Mouse (Mus musculus) c-Kit-positive CD71-negative TER-119-negative erythroid progenitor cells, embryonic 14.5 days (primary cell): ENCODE results near the gene Sf1.

Source experiments
- DNase-seq: peaks from one replicate; pipeline ENCODE4 v3.0.0-alpha.2; 2013; ENCODE audit warnings: low read depth

Sf1 gene

DNA sequence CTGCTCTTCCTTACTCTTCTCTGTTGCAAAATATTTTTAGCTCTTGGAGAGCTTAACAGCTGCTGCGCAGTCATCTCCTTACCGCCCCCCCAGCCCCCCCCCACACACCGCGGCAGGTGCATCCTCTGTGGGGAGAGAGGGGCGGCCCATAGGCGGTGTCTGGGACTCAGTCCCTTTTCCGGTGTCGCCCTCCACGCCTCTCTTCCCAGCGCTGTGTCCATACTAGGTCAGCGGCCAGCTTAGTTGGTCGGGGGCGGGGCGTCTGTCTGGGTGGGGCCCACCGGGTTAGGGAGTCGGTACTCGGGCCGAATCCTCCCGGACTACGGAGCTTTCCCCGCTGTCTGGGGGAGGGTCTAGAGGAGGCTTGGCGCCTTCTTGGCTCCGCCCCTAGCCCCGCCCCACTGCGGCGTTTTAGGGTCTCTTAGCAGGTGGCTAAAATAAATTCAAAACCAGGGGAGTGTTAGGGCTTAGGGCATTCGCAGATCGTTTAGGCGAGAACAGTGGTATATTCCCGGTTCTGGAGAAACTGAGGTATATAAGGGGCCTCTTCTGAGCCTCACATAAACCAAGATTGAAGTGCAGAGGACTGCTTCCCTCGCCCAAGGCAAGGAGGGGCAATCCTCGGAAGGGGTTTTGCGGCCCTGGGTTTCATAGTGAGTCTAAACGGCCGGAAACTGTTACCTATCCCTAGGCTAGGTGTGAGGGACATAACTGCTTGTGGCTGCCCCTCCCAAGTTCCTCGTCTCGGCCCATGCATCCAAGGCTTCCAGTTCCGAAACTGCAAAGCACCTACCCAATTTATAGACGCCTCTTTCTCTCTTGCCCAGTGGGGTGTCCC, 35.2 kb downstream of the Sf1 start:
- DNase-seq, result peak; percentile 57

DNA sequence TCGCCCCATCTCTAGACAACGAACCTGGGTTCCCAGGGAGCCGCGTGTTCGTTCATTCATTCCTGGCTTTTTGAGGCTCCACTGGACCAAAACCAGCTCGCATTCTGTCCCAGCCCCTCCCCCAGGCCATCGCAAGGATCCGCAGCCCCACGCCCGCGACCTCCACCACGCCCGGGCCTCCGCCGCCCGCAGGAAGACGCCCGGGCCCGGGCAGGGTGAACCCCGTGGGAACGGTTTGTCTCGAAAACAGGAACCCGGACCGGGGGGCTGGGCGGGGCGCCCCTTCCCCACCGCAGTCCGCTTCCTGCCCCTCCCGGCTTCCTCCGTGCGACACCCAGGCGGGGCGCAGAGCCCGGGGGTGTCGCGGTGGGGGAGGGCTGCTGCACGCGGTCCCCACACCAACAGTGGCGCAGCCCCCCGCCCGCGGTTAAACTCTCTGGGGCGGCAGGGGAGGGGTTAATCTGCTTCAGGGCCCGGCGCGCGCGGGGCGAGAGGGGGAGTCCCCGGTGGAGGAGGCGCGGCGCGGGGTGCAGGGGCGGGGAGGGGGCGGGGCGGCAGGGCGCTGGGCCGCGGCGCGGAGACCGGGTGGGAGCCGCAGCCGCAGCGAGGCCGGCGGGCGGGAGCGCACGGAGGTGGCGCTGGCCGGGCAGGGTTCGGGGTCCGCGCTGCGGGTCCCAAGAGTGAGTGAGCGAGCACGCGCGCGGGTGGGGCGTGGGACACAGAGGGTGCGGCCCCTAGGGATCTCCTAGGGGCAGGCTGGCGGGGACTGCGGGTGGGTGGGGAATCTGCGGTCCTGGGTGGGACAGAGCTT, 36.0 kb downstream of the Sf1 start, which contains the start of gene Rasgrp2:
Rasgrp2 (plus strand) TSS at position 56 of the 811 bp plus-strand sequence.
- peak; percentile 51 for DNase-seq

DNA sequence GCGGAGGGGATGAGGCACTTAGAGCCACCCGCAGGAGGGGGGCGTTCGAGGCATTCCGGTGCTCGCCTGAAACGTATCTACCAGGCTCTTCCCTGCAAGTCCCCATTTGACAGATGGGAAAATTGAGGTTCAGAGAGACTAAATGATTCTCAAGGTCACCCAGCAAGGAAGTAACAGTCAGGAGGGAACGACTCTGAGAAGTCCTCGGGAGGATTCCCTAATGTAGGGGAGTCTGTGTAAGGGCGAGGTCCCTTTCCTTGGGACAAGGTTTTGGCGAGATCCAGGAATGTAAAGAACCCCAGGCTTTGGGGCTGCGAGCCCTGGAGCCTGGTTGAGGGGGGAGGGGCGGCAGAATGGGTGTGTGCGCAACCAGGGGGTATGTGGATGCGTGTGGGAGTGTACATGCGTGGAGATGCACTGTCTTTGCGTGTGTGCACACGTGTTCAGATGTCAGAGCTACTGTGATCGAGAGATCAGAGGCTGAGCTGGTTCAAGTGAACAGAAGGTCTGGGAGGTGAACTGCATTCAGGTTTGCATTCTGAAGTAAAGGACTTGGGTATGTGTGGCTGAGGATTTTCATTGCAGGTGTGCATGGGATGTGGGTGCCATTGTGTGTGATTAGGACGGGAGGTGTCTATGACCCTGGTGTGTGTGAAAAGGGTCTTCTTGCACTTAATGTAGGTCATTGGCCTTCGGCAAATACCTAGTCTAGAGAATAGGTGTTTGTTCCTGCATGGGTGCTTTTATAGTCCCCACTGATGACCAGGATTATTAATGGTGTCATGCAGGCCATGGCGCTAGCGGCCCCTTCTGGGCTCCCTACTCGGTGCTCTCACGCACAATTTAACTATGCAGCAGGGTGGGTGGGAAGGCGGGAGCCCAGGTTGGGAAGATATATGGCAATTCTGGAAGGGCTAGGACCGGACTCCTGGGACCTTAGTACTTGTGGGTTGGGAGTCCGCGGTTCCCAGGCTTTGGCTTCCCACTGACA, 36.9 kb downstream of the Sf1 start:
- peak; percentile 22 for DNase-seq

DNA sequence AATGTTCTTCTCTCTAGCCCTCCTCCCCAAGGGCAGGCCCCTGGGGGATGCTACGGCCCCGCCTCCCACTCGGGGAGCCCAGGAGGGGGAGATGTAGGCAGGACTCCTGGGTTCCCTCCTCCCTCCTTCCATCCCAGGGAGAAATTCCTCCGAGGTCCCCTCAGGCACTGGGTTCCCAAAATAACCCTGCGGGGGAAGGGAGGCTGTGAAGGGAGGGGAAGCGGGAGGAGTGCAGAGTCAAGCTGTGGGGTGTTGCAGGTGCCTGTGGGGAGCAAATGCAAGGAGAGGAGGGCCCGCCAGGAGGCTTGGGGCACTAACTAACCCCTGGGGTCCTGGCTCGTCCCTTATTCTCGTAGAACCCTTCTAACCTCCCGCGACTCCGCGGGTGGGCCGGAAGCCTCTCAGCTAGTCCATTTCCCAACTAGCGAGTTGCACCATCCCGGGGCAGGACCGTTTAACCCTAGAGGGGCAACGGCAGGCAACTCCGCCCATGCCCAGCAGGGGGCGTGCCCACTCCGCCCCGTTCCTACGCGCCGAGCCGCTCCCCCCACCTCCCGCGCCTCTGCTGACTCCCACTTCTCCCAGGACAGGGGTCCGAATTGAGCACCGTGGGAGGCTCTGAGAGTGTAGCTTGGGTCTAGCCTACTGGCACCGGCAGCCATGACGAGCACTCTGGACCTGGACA, 37.8 kb downstream of the Sf1 start:
- peak; percentile 74 for DNase-seq

DNA sequence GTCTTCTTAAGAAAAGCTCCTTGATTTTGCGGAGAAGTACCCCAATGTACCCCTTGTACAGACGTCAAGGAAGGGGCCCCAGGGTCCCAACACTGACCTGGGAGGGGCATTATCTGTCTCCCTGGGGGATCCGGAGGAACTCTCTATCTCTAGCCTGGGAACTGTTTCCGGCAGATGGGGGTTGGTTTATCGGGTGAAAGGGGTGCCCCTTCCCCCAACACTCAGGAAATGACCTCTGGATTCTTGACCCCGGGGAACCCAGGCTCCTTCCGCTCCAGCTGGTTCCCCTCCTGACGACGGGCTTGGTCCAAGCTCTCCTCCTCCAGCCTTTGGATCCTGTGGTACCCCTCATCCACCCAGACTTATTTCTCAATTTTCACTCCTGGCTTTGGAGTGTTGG, 38.5 kb downstream of the Sf1 start:
- no peak for DNase-seq

DNA sequence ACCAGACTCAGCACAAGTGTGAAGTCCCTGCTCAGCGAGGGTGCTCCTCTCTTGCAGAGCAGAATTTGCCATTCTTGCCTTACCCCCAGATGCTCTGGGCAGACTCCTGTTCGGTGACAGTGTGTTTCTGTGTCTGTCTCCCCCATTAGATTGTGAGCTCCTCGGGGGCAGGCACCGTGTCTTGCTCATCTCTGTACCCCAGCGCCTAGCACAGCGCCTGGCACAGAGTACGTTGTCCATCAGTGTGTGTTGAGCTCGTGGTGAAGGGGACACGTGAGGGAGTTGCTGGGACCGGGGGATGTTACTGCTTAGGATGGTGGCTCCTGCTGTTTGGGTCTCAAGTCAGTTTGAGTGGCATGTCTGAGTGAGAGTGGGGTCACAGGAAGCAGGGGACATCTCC, 40.4 kb downstream of the Sf1 start:
- no peak for DNase-seq

GRCm38 (mm10) chr19:6405433-6405832, 41.9 kb downstream of the Sf1 start:
- no peak for DNase-seq

- no peak for DNase-seq
These were observed 43.6 kb downstream of the Sf1 start for GRCm38 (mm10) chr19:6407109-6407508.

DNA sequence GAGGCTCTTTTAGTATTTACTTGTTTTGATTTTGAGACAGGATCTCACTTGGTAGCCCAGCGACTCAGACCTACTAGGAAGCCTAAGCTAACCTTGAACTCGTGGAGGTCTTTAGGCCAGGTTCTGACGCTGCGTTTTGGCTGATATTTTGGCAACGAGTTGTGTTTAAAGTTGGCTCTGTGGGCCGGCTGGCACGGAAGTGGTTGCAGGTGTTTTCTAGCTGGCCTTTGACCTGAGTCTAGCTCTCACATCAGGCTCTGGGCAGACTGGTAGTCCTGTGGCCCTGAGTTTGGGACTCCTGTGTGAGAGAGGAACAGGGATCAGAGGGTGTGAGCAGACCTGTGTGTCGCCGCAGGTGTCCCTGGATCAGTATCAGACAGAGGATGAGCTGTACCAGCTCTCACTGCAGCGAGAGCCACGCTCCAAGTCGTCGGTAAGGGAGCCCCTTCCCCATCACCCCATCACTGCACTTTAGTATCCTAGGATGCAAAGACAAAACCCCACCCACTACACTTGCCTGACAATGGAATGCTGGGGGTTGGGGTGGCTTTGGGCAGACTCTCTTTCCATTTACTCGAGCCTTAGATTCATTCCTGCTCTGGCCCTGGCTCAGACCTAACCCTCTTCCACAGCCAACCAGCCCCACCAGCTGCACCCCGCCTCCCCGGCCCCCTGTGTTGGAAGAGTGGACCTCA, 44.5 kb downstream of the Sf1 start:
- no peak for DNase-seq

DNA sequence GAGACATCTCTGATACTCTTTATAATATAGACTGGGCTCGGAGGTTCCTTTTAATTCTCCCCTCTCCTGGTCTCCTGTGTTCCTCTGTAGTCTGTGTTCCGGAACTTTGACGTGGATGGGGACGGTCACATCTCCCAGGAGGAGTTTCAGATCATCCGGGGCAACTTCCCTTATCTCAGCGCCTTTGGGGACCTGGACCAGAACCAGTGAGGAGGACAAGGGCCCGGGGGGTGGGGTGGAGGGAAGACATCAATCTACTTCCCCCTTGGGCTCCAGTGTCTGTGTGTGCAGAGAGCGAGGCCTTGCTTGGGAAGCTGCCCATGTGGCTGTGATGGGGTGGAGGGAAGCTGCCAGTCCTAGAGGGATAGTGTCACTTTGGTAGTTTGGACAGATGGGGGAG, 45.3 kb downstream of the Sf1 start:
- no peak for DNase-seq

DNA sequence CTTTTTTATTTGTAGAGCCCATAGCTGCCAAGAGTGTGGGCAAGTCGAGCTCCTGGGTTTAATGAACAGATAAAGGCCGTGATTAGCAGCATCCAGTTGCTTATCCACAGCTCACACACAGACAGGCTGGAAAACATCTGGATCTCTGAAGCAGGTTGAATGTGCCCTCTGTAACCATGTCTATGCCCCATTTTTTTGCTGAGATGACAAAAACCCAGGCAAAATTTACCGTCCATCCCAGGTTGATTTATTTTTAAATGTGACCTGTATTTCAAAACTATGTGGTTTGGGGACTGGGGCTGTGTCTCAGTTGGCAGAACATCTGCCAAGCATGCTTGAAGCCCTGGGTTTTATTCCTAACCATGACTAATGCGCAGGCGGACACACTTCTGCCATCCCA, 45.7 kb downstream of the Sf1 start:
- DNase-seq, result no peak

GRCm38 (mm10) chr19:6409936-6410335, 46.4 kb downstream of the Sf1 start:
- DNase-seq, result no peak

- DNase-seq, result no peak
These were observed 49.3 kb downstream of the Sf1 start for GRCm38 (mm10) chr19:6412798-6413197.

- DNase-seq, result no peak
These were observed 52.0 kb downstream of the Sf1 start for GRCm38 (mm10) chr19:6415454-6415853.

- no peak for DNase-seq
These were observed 52.8 kb downstream of the Sf1 start for GRCm38 (mm10) chr19:6416124-6416770.

DNA sequence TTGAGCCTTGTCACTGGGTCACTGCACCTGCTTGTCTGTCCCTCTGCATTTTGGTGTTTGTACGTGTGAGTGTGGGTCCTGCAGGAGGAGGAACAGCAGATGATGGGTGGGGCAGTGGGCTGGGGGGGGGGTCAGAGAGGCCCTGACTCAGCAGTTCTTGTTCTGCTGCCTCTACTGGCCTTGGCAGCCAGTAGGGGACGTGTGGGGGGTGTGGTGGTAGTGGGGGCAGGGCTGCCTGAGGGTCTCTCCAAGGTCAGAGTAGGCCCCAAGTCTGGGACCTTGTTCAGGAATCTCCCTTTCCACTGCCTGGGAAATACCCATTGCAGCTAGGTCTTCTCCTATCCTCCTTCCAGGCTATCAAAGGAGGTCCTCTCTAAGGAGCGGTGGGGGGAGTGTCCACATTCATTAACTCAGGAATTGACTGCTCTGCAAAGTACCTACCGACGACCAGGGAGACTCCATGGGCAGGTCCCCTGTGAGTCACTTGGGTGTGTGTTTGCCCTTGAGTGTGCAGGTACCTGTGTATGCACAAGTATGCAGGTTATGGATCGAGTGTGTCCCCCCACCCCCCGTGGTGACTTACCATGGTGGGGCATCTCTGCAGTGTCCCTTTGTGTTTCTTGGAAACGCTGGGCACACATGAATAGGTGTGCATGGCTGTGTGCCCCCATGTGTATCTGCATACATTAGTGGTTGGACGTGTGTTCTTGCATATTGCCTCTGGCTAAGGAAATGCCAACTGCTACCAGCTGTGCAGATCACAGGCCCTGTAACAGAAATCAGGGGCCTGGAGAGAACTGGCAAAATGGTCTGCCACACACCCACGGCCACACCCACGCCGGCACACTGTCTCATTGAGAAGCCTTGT, 53.6 kb downstream of the Sf1 start:
- no peak for DNase-seq

- DNase-seq, result peak; percentile 65
These were observed 54.9 kb downstream of the Sf1 start, which contains the start of gene Nrxn2 for GRCm38 (mm10) chr19:6418233-6418879. Gene Nrxn2, plus strand, starts transcription at chr19:6418731.

GRCm38 (mm10) chr19:6418984-6419692, 55.6 kb downstream of the Sf1 start:
- DNase-seq, result no peak
